Mouse (Mus musculus) C2C12 (cell line): ENCODE results near the gene Tmem198b.

Experiments used
- CTCF ChIP-seq: IDR thresholded peaks from one replicate; pipeline ENCODE4 v1.5.1; 2011; ENCODE audit not compliant: control insufficient read depth, insufficient read depth, insufficient read length
- FOSL1 ChIP-seq: IDR thresholded peaks from one replicate; pipeline ENCODE4 v1.8.0; 2011; ENCODE audit warnings: mild to moderate bottlenecking, low read length; ENCODE audit not compliant: poor library complexity, insufficient read depth, severe bottlenecking
- MAX ChIP-seq: IDR thresholded peaks from one replicate; pipeline ENCODE4 v1.6.1; 2011; ENCODE audit warnings: mild to moderate bottlenecking, control low read depth

GRCm38 (mm10) chr10:128790398-128791124 is 13.6 kb downstream of the Tmem198b start, which contains the start of gene Mmp19:
- TF ChIP-seq CTCF (no peak), FOSL1 (no peak), MAX (no peak)
